Mouse (Mus musculus): ENCODE measurements around the gene Cfap100. TPM values are rescaled to one million over a fixed set of nuclear protein-coding genes. Genes with fewer than 3 reads are reported as not detected.

The Cfap100 gene
- total and polyA plus RNA-seq, 3 experiments, result 0.10 TPM; not detected in 2

DNA sequence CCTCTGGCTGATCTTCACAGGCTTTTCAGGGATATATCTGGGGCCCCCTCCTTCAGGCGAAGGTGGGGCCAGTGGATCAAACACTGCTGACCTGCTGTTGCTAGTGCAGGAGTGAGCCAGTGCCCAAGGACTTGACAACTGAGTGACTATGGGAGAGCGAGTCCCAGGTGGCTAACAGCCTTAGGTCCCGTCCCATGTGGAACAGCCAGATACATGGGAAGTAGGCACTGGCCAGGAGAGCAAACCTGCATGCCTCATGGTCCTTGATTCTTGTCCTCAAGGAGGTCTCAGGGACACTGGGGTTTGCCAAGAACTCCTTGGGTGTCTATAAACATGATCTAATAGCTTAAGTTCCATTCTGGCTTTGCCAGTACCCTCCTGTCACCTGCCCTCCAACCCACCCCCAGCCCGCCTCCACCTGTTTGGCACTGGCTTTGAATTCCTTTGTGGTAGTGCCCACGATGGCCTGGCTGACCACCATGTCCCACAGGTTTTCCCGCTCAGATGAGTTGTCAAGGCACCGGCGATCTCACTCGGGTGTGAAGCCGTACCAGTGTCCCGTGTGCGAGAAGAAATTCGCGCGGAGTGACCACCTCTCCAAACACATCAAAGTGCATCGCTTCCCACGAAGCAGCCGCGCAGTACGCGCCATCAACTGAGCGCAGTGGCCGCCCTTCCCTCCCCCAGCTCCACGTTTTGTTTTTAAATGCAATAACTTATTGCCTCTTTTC, 45.2 kb upstream of the Cfap100 start:
- Histone ChIP-seq H3K4me2 (ENCODE audit: insufficient read depth, low read depth, poor library complexity, severe bottlenecking) (no peak overlapping the region), H3K27me3 (replicated peaks) (peaks cover 96% of the 10 kb centered on the region), H3K4me3 (replicated peaks in 1 of 3; ENCODE audit: low read depth in 2 of 3, low read length in 2 of 3, poor library complexity in 1 of 3) (no peak overlapping the region), H3K27ac (ENCODE audit: insufficient read depth, low read depth) (no peak overlapping the region), H3K36me3 (replicated peaks in 1 of 2; ENCODE audit: control insufficient read depth in 1 of 2, insufficient read depth in 1 of 2, low read length in 1 of 2) (no peaks in the 10 kb centered on the region), H3K9ac (ENCODE audit: insufficient read depth, low read depth) (no peak overlapping the region), H3K79me2 (replicated peaks; ENCODE audit: control insufficient read depth, extremely low read depth, insufficient read depth, poor library complexity, severe bottlenecking) (no peaks in the 10 kb centered on the region), H3K9me3 (replicated peaks; ENCODE audit: low read length) (no peaks in the 10 kb centered on the region), H3K4me1 (ENCODE audit: control insufficient read depth in 1 of 2, insufficient read depth in 2 of 2) (peaks cover 3 to 9% of the 10 kb centered on the region in 2 experiments; a peak in 3 of 4 replicates)
- DNase-seq (ENCODE audit: extremely low read depth), result no peak
- dilution Hi-C loops (cut with MboI; ENCODE audit: extremely low pct_ligation_motif_present, extremely low pct_unique_long_range_greater_than_20kb, low sequenced_read_pairs) (no loop called here), in situ Hi-C loops (cut with MboI; ENCODE audit: low pct_ligation_motif_present, low pct_unique_long_range_greater_than_20kb, low sequenced_read_pairs) (no loop called here)
- no peak for TF ChIP-seq RAD21 (IDR thresholded peaks at IDR 0.05; ENCODE audit: low read depth, low read length)
- TF ChIP-seq ZC3H11A (IDR thresholded peaks at IDR 0.05; ENCODE audit: low read depth, low read length), result no peak
- TF ChIP-seq ZMIZ1 (IDR thresholded peaks at IDR 0.05; ENCODE audit: low read depth, low read length), result no peak
- no peak for TF ChIP-seq PAX5 (IDR thresholded peaks at IDR 0.05; ENCODE audit: low read length)
- no peak for TF ChIP-seq POLR2AphosphoS2 (IDR thresholded peaks at IDR 0.05; ENCODE audit: low read depth, low read length)
- no peak for TF ChIP-seq TCF12 (IDR thresholded peaks at IDR 0.05; ENCODE audit: low read depth, low read length)
- no peak for TF ChIP-seq JUN (IDR thresholded peaks at IDR 0.05; ENCODE audit: insufficient read depth, low read depth, low read length)
- TF ChIP-seq MAX (IDR thresholded peaks at IDR 0.05; ENCODE audit: low read length), result no peak

DNA sequence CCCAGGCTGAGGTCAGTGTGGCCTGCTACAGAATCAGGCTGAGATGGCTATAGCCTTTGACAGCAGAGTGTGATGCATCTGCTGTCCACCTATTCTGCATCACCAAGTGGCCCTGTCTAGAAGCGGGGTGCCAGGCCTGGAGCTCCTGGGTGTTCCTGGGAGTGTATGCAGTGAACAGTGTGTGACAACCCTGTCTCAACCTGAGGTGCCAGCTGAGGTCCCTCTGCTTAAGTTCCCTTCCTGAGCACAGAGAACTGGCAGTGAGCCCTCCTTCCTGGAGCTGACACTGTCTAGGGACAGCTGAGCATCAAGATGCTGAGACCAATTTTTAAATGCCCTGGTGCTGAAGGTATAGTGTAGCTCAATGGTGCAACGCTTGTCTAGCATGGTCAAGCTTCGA, 44.1 kb upstream of the Cfap100 start:
- no peak for DNase-seq (ENCODE audit: extremely low read depth)
- no peak overlapping the region for H3K4me2 ChIP-seq (ENCODE audit: insufficient read depth, low read depth, poor library complexity, severe bottlenecking)
- no peaks in the 10 kb centered on the region for H3K9me3 ChIP-seq (replicated peaks; ENCODE audit: low read length)
- H3K9ac ChIP-seq (ENCODE audit: insufficient read depth, low read depth), result no peak overlapping the region
- H3K79me2 ChIP-seq (replicated peaks; ENCODE audit: control insufficient read depth, extremely low read depth, insufficient read depth, poor library complexity, severe bottlenecking), result no peaks in the 10 kb centered on the region
- dilution Hi-C loops (cut with MboI; ENCODE audit: extremely low pct_ligation_motif_present, extremely low pct_unique_long_range_greater_than_20kb, low sequenced_read_pairs) (no loop called here), in situ Hi-C loops (cut with MboI; ENCODE audit: low pct_ligation_motif_present, low pct_unique_long_range_greater_than_20kb, low sequenced_read_pairs) (no loop called here)
- H3K4me3 ChIP-seq (replicated peaks in 1 of 3; ENCODE audit: low read depth in 2 of 3, low read length in 2 of 3, poor library complexity in 1 of 3), result no peak overlapping the region
- no peaks in the 10 kb centered on the region for H3K36me3 ChIP-seq (replicated peaks in 1 of 2; ENCODE audit: control insufficient read depth in 1 of 2, insufficient read depth in 1 of 2, low read length in 1 of 2)
- no peak overlapping the region for H3K27ac ChIP-seq (ENCODE audit: insufficient read depth, low read depth)
- H3K27me3 ChIP-seq (replicated peaks), result peaks cover 95% of the 10 kb centered on the region
- TF ChIP-seq ZNF384 (IDR thresholded peaks at IDR 0.05; ENCODE audit: low read depth, low read length) (no peak), KAT2A (IDR thresholded peaks at IDR 0.05; ENCODE audit: insufficient replicate concordance, low read length) (no peak), NELFE (IDR thresholded peaks at IDR 0.05; ENCODE audit: low read depth, low read length) (no peak), JUND (conservative IDR thresholded peaks at IDR 0.05; ENCODE audit: low read depth, low read length) (no peak)
- H3K4me1 ChIP-seq (ENCODE audit: control insufficient read depth in 1 of 2, insufficient read depth in 2 of 2), result peaks cover 3 to 9% of the 10 kb centered on the region in 2 experiments; a peak in 3 of 4 replicates

DNA sequence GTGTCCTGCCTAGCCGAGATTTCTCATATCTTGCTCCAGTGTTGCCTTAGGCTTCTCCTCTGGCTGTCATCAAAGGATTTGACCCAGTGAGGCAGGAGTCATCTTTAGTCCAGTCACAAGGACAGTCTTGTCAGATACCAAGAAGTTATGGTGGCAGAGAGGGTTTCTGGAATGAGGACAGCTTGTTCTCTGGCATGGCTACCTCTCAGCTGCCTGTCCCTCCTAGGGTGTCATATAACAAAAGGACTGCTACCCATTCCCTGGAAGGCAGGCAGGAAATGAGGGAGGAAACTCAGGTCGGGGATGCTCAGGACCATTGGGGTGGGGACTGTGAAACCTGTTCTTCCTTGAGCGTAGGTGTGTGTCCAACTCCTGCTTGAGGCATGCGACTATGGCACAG, 43.5 kb upstream of the Cfap100 start:
- Histone ChIP-seq H3K4me1 (ENCODE audit: control insufficient read depth in 1 of 2, insufficient read depth in 2 of 2) (peaks cover 0 to 3% of the 10 kb centered on the region in 2 experiments; a peak in 2 of 4 replicates), H3K27me3 (replicated peaks) (peaks cover 94% of the 10 kb centered on the region), H3K9ac (ENCODE audit: insufficient read depth, low read depth) (no peak overlapping the region), H3K79me2 (replicated peaks; ENCODE audit: control insufficient read depth, extremely low read depth, insufficient read depth, poor library complexity, severe bottlenecking) (no peaks in the 10 kb centered on the region), H3K4me3 (replicated peaks in 1 of 3; ENCODE audit: low read depth in 2 of 3, low read length in 2 of 3, poor library complexity in 1 of 3) (no peak overlapping the region), H3K27ac (ENCODE audit: insufficient read depth, low read depth) (no peak overlapping the region), H3K36me3 (replicated peaks in 1 of 2; ENCODE audit: control insufficient read depth in 1 of 2, insufficient read depth in 1 of 2, low read length in 1 of 2) (no peaks in the 10 kb centered on the region), H3K9me3 (replicated peaks; ENCODE audit: low read length) (no peaks in the 10 kb centered on the region), H3K4me2 (ENCODE audit: insufficient read depth, low read depth, poor library complexity, severe bottlenecking) (no peak overlapping the region)
- DNase-seq (ENCODE audit: extremely low read depth), result no peak
- in situ Hi-C loops (cut with MboI; ENCODE audit: low pct_ligation_motif_present, low pct_unique_long_range_greater_than_20kb, low sequenced_read_pairs) (no loop called here), dilution Hi-C loops (cut with MboI; ENCODE audit: extremely low pct_ligation_motif_present, extremely low pct_unique_long_range_greater_than_20kb, low sequenced_read_pairs) (no loop called here)
- TF ChIP-seq IRF4 (IDR thresholded peaks at IDR 0.05; ENCODE audit: low read depth, low read length), result no peak
- no peak for TF ChIP-seq NELFE (IDR thresholded peaks at IDR 0.05; ENCODE audit: low read depth, low read length)
- TF ChIP-seq GABPA (IDR thresholded peaks at IDR 0.05; ENCODE audit: insufficient replicate concordance, low read depth, low read length), result no peak
- no peak for TF ChIP-seq SIN3A (IDR thresholded peaks at IDR 0.05; ENCODE audit: low read length)
- TF ChIP-seq USF2 (conservative IDR thresholded peaks at IDR 0.05; ENCODE audit: low read depth, low read length), result no peak
- no peak for TF ChIP-seq UBTF (IDR thresholded peaks at IDR 0.05; ENCODE audit: low read depth, low read length)
- TF ChIP-seq MXI1 (IDR thresholded peaks at IDR 0.05; ENCODE audit: low read depth, low read length), result no peak
- TF ChIP-seq NRF1 (IDR thresholded peaks at IDR 0.05; ENCODE audit: low read depth, low read length), result no peak
- TF ChIP-seq JUN (IDR thresholded peaks at IDR 0.05; ENCODE audit: insufficient read depth, low read depth, low read length), result no peak
- no peak for TF ChIP-seq ZNF384 (IDR thresholded peaks at IDR 0.05; ENCODE audit: low read depth, low read length)
- TF ChIP-seq MAZ (IDR thresholded peaks at IDR 0.05; ENCODE audit: low read depth, low read length), result no peak
- no peak for TF ChIP-seq SMC3 (IDR thresholded peaks at IDR 0.05; ENCODE audit: low read depth, low read length)
- no peak for TF ChIP-seq USF1 (IDR thresholded peaks at IDR 0.05; ENCODE audit: low read depth, low read length)
- no peak for TF ChIP-seq HCFC1 (IDR thresholded peaks at IDR 0.05; ENCODE audit: low read depth, low read length)
- TF ChIP-seq E2F4 (IDR thresholded peaks at IDR 0.05; ENCODE audit: insufficient replicate concordance, low read depth, low read length), result no peak
- no peak for TF ChIP-seq ELF1 (IDR thresholded peaks at IDR 0.05; ENCODE audit: low read depth, low read length)

All from CH12.LX (cell line).